Mouse (Mus musculus): ENCODE measurements around the gene Rin2.
"Not testable (repeated sequence)": the region's sequence is repeated elsewhere in the genome, so short reads cannot be mapped to it uniquely, and the experiment has no call there.

Gene Rin2

GRCm38 (mm10) chr2:145684151-145684550 is 9.1 kb downstream of the Rin2 start:
- DNase-seq = no peak

- no peak for DNase-seq
These were observed 9.9 kb downstream of the Rin2 start for GRCm38 (mm10) chr2:145684891-145685290.

DNA sequence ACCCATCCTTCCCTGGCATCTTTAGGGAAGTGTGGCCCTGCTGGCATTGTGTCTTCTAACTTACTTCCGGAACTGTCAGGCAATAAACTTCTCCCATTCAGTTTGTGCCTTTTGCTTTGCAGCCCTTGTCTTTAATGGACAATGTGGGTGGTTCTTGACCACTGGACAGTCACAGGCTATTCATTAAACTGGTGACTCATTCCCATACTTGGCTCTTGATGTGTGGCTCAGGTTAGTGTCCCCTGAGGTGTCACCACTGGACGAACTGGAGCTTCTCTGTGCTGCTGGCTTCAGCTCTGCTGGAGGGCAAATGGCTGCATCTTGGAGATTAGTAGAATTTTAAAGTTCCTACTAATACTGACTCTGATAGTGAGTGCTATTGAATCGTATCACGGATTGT is 11.0 kb downstream of the Rin2 start:
- DNase-seq = no peak

- DNase-seq = peak; percentile 24
These were observed 16.5 kb downstream of the Rin2 start for GRCm38 (mm10) chr2:145691367-145692009.

GRCm38 (mm10) chr2:145697160-145697559 is 22.1 kb downstream of the Rin2 start:
- no peak for DNase-seq

DNA sequence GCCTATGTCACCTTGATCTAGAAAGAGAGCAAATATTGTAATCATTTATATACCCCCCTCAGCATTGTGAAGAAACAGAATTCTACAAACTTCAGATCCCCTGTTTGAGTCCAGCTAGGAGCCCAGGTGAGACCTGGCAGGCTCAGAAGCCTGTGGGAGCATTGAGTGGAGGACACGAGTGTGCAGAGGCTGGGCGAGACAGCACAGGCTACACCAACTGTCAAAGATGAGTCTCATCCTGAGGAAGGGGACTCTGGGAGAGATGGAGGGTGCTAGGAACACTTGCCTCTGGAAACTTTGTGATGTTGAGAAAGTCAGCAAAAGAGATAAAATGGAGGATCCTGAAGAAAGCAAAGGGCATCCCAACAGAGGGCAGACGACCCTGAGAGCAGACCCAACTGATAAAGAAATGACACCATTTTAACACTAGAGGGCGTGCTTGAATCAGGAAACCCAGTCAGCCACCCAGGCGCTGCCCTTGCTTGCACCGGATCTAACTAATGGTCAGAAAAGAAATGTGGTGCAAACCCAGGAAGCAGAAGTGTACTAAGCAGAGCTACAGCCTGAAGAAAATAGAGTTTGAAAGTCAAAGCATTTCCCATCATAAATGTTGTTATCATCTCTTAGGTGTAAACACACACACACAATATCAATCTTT is 24.5 kb downstream of the Rin2 start:
- DNase-seq = peak; percentile 78

GRCm38 (mm10) chr2:145700237-145700985 is 25.4 kb downstream of the Rin2 start:
- peak; percentile 43 for DNase-seq

GRCm38 (mm10) chr2:145701605-145702335 is 26.8 kb downstream of the Rin2 start:
- peak; percentile 51 for DNase-seq

- no peak for DNase-seq
These were observed 29.7 kb downstream of the Rin2 start for GRCm38 (mm10) chr2:145704738-145705137.

DNA sequence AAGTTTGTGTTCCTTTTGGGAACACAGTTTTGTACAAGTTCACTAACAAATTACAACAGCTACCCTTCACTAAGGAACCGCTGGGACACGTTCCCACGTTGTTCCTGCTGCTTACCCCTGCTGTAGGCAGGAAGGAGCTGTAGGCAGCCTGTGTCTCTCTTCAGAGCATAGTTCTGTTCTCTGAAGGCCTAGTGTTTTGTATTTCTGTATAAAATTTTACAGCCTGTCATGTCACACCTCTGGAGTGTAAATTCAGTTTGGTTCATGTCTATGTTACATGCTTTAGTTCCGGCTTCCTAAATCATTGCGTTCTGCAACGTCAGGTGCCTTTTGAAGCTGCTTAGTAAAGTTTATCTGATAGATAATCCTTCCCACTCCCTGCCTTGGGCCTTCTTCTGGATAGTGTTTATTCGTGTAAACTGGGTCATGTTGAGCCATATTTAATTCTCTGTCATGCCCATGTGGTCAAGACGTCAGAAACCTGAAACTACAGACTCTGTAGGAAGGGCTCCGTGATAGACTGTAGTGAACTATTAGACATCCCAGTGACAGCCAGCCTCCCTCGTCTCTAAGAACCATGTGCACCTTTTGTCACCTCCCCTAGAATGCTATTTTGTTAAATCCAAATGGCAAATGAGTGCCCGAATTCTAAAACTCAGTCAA is 34.8 kb downstream of the Rin2 start:
- no peak for DNase-seq

- no peak for DNase-seq
These were observed 36.5 kb downstream of the Rin2 start for GRCm38 (mm10) chr2:145711512-145711911.

GRCm38 (mm10) chr2:145712026-145712425 is 37.0 kb downstream of the Rin2 start:
- no peak for DNase-seq

DNA sequence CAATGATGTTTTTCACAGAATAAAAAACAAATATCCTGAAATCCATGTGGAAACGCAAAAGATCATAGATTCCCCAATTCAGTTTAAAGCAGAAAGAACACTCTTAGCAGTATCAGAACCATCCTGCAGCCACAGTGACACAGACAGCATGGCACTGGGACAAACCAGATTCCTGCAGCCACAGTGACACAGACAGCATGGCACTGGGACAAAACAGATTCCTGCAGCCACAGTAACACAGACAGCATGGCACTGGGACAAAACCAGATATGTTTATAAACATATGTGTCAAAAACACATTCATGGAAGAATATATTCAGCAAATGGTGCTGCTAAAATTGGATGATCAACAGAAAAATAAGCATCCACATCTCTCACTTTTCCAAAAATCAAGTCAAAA is 42.5 kb downstream of the Rin2 start:
- no peak for DNase-seq

DNA sequence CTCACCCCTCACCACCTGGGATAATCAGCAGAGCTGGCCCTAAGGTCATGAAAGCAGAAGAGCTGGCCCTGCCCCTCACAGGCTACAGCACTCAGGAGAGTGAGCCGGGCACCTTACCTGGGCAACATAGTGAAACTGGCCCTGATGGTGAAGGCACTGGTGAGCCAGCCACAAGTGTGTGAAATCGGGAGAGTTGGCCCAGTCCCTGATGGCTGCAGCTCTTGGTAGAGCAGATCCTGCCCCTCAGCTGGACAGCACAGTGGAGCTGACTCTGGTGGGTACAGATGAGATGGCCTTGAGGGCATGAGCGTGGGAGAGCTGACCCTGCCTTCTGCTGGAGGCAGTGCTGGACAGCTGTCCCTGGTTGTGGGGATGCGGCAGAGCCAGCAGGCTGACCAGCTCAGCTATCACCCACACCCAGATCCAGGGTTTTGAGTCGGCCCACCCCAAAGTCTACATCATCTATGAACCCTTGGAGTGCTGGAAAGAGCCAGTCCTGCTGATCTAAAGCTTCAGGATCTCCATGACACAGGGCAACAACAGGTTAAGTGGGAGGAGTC is 43.7 kb downstream of the Rin2 start:
- no peak for DNase-seq

DNA sequence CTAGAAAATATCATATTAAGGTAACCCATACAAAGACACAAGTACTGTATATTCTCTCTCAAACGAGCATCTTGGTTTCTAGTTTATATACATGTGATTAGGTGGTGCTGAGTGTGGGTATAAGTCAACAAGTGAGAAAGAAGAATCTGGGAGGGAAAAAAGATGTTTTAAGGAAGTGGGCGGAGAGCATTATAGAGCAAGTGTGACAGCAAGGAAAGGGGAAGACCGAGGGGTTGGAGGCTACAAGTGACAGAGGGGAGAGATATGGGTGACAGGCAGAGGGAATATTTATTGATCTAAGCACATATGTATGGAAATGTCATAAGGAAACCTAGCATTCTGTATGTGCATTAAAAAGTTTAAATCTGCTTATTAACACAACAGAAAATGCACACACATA is 45.1 kb downstream of the Rin2 start:
- no peak for DNase-seq

DNA sequence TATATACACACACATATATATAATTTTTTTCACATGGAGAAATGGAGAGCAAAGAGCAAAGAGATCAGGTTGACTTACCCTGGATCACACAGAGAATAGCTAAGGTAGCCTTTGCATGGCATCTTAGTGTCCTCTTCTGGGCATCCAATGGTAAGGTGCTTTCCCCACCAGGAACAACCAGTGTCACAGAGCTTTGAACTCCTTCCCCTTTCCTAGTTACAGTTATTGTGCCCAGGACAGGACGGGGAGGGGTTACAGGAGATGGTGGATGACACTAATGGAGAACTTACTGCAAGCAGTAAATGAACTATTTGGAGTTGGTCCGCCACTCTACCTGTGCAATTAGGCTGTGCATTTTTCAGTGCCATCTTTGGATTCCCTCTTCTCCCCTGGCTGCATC is 45.7 kb downstream of the Rin2 start:
- DNase-seq = no peak

DNA sequence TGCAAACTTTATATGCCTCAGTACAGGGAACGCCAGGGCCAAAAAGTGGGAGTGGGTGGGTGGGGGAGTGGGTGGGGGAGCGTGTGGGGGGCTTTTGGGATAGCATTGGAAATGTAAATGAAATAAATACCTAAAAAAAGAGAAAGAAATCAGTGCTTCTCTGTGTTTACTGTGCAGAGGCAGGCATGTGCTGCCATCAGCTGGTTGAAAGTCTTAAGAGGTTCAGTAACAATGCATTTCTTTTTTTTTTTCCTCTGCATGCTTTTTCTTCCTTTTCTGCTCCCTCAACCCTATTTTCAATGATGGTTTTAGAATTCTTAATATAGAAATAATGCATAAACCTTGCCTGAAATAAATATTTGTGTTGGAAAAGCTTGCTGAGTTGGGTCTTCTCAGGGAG is 47.3 kb downstream of the Rin2 start:
- not testable (repeated sequence) for DNase-seq

GRCm38 (mm10) chr2:145724288-145724687 is 49.3 kb downstream of the Rin2 start:
- no peak for DNase-seq

GRCm38 (mm10) chr2:145729414-145729813 is 54.4 kb downstream of the Rin2 start:
- DNase-seq = no peak

- DNase-seq = no peak
These were observed 55.3 kb downstream of the Rin2 start for GRCm38 (mm10) chr2:145730189-145730880.

DNA sequence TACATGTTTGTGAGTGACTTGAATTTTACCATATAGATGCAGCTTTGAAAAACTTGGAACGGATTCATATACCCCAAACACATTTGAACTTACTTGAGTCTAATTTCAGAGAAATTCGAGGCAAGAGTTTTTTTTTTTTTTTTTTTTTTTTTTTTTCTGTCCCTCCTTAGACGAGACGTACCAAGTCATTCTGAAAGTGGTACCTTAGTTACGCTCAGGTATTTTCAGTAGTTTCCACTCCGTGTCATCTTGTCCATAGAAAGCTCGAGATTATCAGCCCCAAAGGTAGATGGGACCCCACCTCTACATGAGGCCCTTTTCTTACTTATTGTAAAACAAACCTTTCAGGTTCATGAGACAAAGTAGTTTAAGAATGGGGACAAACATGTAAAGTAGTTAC is 55.9 kb downstream of the Rin2 start:
- no peak for DNase-seq

- peak; percentile 35 for DNase-seq
These were observed 60.1 kb downstream of the Rin2 start for GRCm38 (mm10) chr2:145735079-145735478.

All from kidney, postnatal 14 days (tissue).